Mouse (Mus musculus) G1E-ER4 (cell line): ENCODE data around the gene Pkd1l2. TPM values are rescaled to one million over a fixed set of nuclear protein-coding genes. Genes with fewer than 3 reads are reported as not detected.

Experiments
- GATA1 ChIP-seq: IDR thresholded peaks from one replicate; pipeline ENCODE4 v1.8.0; 2012; ENCODE audit warnings: low read length, inconsistent platforms
- polyA plus RNA-seq: library from polyadenylated mRNA; stranded (reverse); fragments of >175 nt; gene quantifications from 2 replicates; pipeline ENCODE4 v1.2.3, GENCODE M21; 2012

The Pkd1l2 gene
- polyA plus RNA-seq, 1 experiment, result not detected

- TF ChIP-seq GATA1, result no peak
Measured at GRCm38 (mm10) chr8:117019323-117020275, 62.6 kb downstream of the Pkd1l2 start.

- TF ChIP-seq GATA1, result no peak
Measured at GRCm38 (mm10) chr8:117017896-117018295, 64.4 kb downstream of the Pkd1l2 start.

- TF ChIP-seq GATA1, result no peak
Measured at GRCm38 (mm10) chr8:117017006-117017405, 65.2 kb downstream of the Pkd1l2 start.

- TF ChIP-seq GATA1, result no peak
Measured at GRCm38 (mm10) chr8:117015670-117016069, 66.6 kb downstream of the Pkd1l2 start.

GRCm38 (mm10) chr8:117011366-117011765 lies 70.9 kb downstream of the Pkd1l2 start:
- TF ChIP-seq GATA1, result no peak

- no peak for TF ChIP-seq GATA1
Measured at GRCm38 (mm10) chr8:116994016-116994716, 88.1 kb downstream of the Pkd1l2 start.

- TF ChIP-seq GATA1, result no peak
Measured at GRCm38 (mm10) chr8:116993095-116993867, 89.0 kb downstream of the Pkd1l2 start, which contains the start of gene Gcsh. Gene Gcsh (minus strand): TSS chr8:116993537.

GRCm38 (mm10) chr8:116992176-116992971 lies 89.9 kb downstream of the Pkd1l2 start:
- TF ChIP-seq GATA1, result no peak

- TF ChIP-seq GATA1, result no peak
Measured at GRCm38 (mm10) chr8:116991241-116991640, 91.0 kb downstream of the Pkd1l2 start.

- no peak for TF ChIP-seq GATA1
Measured at GRCm38 (mm10) chr8:116989842-116990241, 92.4 kb downstream of the Pkd1l2 start.

GRCm38 (mm10) chr8:116980117-116980516 lies 102.1 kb downstream of the Pkd1l2 start:
- no peak for TF ChIP-seq GATA1

GRCm38 (mm10) chr8:116978631-116979256 lies 103.5 kb downstream of the Pkd1l2 start, which contains the start of gene 1700030J22Rik:
Gene 1700030J22Rik (minus strand): TSS chr8:116978959.
- TF ChIP-seq GATA1, result no peak

- TF ChIP-seq GATA1, result no peak
Measured at GRCm38 (mm10) chr8:116978052-116978451, 104.2 kb downstream of the Pkd1l2 start.

- no peak for TF ChIP-seq GATA1
Measured at GRCm38 (mm10) chr8:116975606-116976005, 106.6 kb downstream of the Pkd1l2 start.
